Mouse (Mus musculus) intestine, embryonic 16.5 days (tissue): Measurements from ENCODE around the gene Cd9. TPM values are rescaled to one million over a fixed set of nuclear protein-coding genes. Genes with fewer than 3 reads are reported as not detected.

Experiments
- ATAC-seq: fragments of 200-750 bp; cut with Nextera tagmentation; 2 replicates; pipeline ENCODE4 v1.8.0; 2017; ENCODE audit warnings: moderate TSS enrichment, moderate library complexity
- H3K27ac ChIP-seq: fragments of 300-500 bp; sonication (generic); 2 replicates; pipeline ENCODE4 v1.5.1; 2014; ENCODE audit warnings: mild to moderate bottlenecking, low read length
- H3K27me3 ChIP-seq: fragments of 300-500 bp; sonication (generic); replicated peaks from 2 replicates; pipeline ENCODE4 v1.6.1; 2014; ENCODE audit warnings: low read length, control low read depth, mixed read lengths; ENCODE audit not compliant: control insufficient read depth, insufficient read depth
- H3K36me3 ChIP-seq: fragments of 300-500 bp; sonication (generic); 2 replicates; pipeline ENCODE4 v1.6.1; 2014; ENCODE audit warnings: low read length, control low read depth; ENCODE audit not compliant: control insufficient read depth, insufficient read depth
- H3K4me1 ChIP-seq: fragments of 300-500 bp; sonication (generic); 2 replicates; pipeline ENCODE4 v1.6.1; 2014; ENCODE audit warnings: low read length, control low read depth, mixed read lengths; ENCODE audit not compliant: control insufficient read depth, insufficient read depth
- H3K4me2 ChIP-seq: fragments of 300-500 bp; sonication (generic); 2 replicates; pipeline ENCODE4 v1.6.1; 2014; ENCODE audit warnings: low read depth, low read length, control low read depth
- H3K4me3 ChIP-seq: fragments of 300-500 bp; sonication (generic); 2 replicates; pipeline ENCODE4 v1.5.1; 2014; ENCODE audit warnings: mild to moderate bottlenecking, low read length
- H3K9ac ChIP-seq: fragments of 300-500 bp; sonication (generic); 2 replicates; pipeline ENCODE4 v1.6.1; 2014; ENCODE audit warnings: low read depth, low read length
- H3K9me3 ChIP-seq: fragments of 300-500 bp; sonication (generic); 2 replicates; pipeline ENCODE4 v1.6.1; 2016; ENCODE audit warnings: low read length, control low read depth; ENCODE audit not compliant: control insufficient read depth
- WGBS: fragments of 180-500 bp; shearing (Covaris S2); extraction: QIAGEN DNeasy Blood & Tissue Kit; methylation state at CpG from one replicate; pipeline ENCODE4 v1.1.7; 2014; 5-methylcytosine and 5-hydroxymethylcytosine counted together
- polyA plus RNA-seq: library from polyadenylated mRNA; unstranded; fragments of >200 nt; fragmentation: Nextera tagmentation; extraction: Ambion mirVana; gene quantifications from 2 replicates; pipeline ENCODE4 v1.2.1, GENCODE M21; 2015

Cd9 gene
- 146 and 167 TPM in 2 replicates for polyA plus RNA-seq

- H3K4me3 ChIP-seq, result peak within 1 kb of the TSS; percentile 75
- H3K27me3 ChIP-seq, result no peaks in the 10 kb centered on the region
- peak within 1 kb of the TSS; percentile 78 for H3K27ac ChIP-seq
- H3K9me3 ChIP-seq, result no peaks in the 10 kb centered on the region
- H3K4me1 ChIP-seq, result peaks cover 16% of the 10 kb centered on the region; the same call in 1 of the 2 replicates
- ATAC-seq, result peak; percentile 83
- H3K9ac ChIP-seq, result peak within 1 kb of the TSS; percentile 84
- peak within 1 kb of the TSS; percentile 93 for H3K4me2 ChIP-seq
- H3K36me3 ChIP-seq, result no peaks in the 10 kb centered on the region
- WGBS, result under 1% methylated on average over 61 of the region's 61 CpGs
These were observed at the start of gene Cd9 for GRCm38 (mm10) chr6:125494092-125494871. Gene Cd9 (minus strand): TSS chr6:125494791.

GRCm38 (mm10) chr6:125541296-125541695, 46.7 kb upstream of the Cd9 start:
- no peak overlapping the region for H3K27ac ChIP-seq
- WGBS, result 78% methylated on average over 6 of the region's 6 CpGs
- H3K4me1 ChIP-seq, result peaks cover 4% of the 10 kb centered on the region
- ATAC-seq, result no peak
- H3K36me3 ChIP-seq, result no peaks in the 10 kb centered on the region
- no peak overlapping the region for H3K9ac ChIP-seq
- H3K4me3 ChIP-seq, result no peak overlapping the region
- H3K27me3 ChIP-seq, result no peaks in the 10 kb centered on the region
- no peaks in the 10 kb centered on the region for H3K9me3 ChIP-seq
- no peak overlapping the region for H3K4me2 ChIP-seq

GRCm38 (mm10) chr6:125540826-125541225, 46.2 kb upstream of the Cd9 start:
- H3K36me3 ChIP-seq, result no peaks in the 10 kb centered on the region
- ATAC-seq, result no peak
- 84% methylated on average over 6 of the region's 6 CpGs for WGBS

GRCm38 (mm10) chr6:125540199-125540598, 45.6 kb upstream of the Cd9 start:
- Histone ChIP-seq H3K4me2 (no peak overlapping the region), H3K27me3 (no peaks in the 10 kb centered on the region), H3K4me1 (peaks cover 4% of the 10 kb centered on the region), H3K36me3 (no peaks in the 10 kb centered on the region), H3K9me3 (no peaks in the 10 kb centered on the region), H3K4me3 (no peak overlapping the region), H3K27ac (no peak overlapping the region), H3K9ac (no peak overlapping the region)
- 80% methylated on average over 10 of the region's 10 CpGs for WGBS
- no peak for ATAC-seq

More at GRCm38 (mm10) chr6:125540826-125541225, 46.2 kb upstream of the Cd9 start:
- Histone ChIP-seq H3K4me2 (no peak overlapping the region), H3K27ac (no peak overlapping the region), H3K9ac (no peak overlapping the region), H3K9me3 (no peaks in the 10 kb centered on the region), H3K27me3 (no peaks in the 10 kb centered on the region), H3K4me3 (no peak overlapping the region), H3K4me1 (peaks cover 4% of the 10 kb centered on the region)

GRCm38 (mm10) chr6:125539423-125539822, 44.8 kb upstream of the Cd9 start:
- Histone ChIP-seq H3K4me2 (no peak overlapping the region), H3K4me1 (peaks cover 4% of the 10 kb centered on the region), H3K27me3 (no peaks in the 10 kb centered on the region), H3K36me3 (no peaks in the 10 kb centered on the region), H3K27ac (no peak overlapping the region), H3K4me3 (no peak overlapping the region), H3K9ac (no peak overlapping the region), H3K9me3 (no peaks in the 10 kb centered on the region)
- ATAC-seq, result peak; percentile 71
- WGBS, result 35% methylated on average over 8 of the region's 8 CpGs

- Histone ChIP-seq H3K9ac (no peak overlapping the region), H3K9me3 (no peaks in the 10 kb centered on the region), H3K27me3 (no peaks in the 10 kb centered on the region), H3K4me2 (no peak overlapping the region), H3K4me3 (no peak overlapping the region), H3K27ac (no peak overlapping the region), H3K36me3 (no peaks in the 10 kb centered on the region), H3K4me1 (peaks cover 4% of the 10 kb centered on the region)
- no peak for ATAC-seq
- 80% methylated on average over 5 of the region's 5 CpGs for WGBS
These were observed 43.9 kb upstream of the Cd9 start for GRCm38 (mm10) chr6:125538469-125538868.

- Histone ChIP-seq H3K27ac (no peak overlapping the region), H3K9me3 (no peaks in the 10 kb centered on the region), H3K36me3 (no peaks in the 10 kb centered on the region), H3K4me2 (no peak overlapping the region), H3K4me3 (no peak overlapping the region), H3K4me1 (peaks cover 4% of the 10 kb centered on the region), H3K27me3 (no peaks in the 10 kb centered on the region), H3K9ac (no peak overlapping the region)
- no peak for ATAC-seq
- WGBS, result 85% methylated on average over 5 of the region's 5 CpGs
These were observed 40.4 kb upstream of the Cd9 start for GRCm38 (mm10) chr6:125534990-125535389.

- no peak overlapping the region for H3K4me2 ChIP-seq
- H3K9me3 ChIP-seq, result no peaks in the 10 kb centered on the region
- no peaks in the 10 kb centered on the region for H3K27me3 ChIP-seq
- 90% methylated on average over 11 of the region's 11 CpGs for WGBS
- no peak overlapping the region for H3K27ac ChIP-seq
- H3K4me1 ChIP-seq, result no peaks in the 10 kb centered on the region
- H3K9ac ChIP-seq, result no peak overlapping the region
- H3K36me3 ChIP-seq, result no peaks in the 10 kb centered on the region
- H3K4me3 ChIP-seq, result no peak overlapping the region
- no peak for ATAC-seq
These were observed 38.6 kb upstream of the Cd9 start for GRCm38 (mm10) chr6:125533104-125533650.

- no peak overlapping the region for H3K4me3 ChIP-seq
- 81% methylated on average over 5 of the region's 5 CpGs for WGBS
- no peak overlapping the region for H3K9ac ChIP-seq
- no peaks in the 10 kb centered on the region for H3K36me3 ChIP-seq
- peak; percentile 21; the same call in 1 of the 2 replicates for ATAC-seq
- no peak overlapping the region for H3K27ac ChIP-seq
- H3K4me1 ChIP-seq, result no peaks in the 10 kb centered on the region
- no peak overlapping the region for H3K4me2 ChIP-seq
- H3K27me3 ChIP-seq, result no peaks in the 10 kb centered on the region
- H3K9me3 ChIP-seq, result no peaks in the 10 kb centered on the region
These were observed 34.9 kb upstream of the Cd9 start for GRCm38 (mm10) chr6:125529479-125529878.
